Mouse (Mus musculus) frontal cortex, postnatal 36 days (tissue): ENCODE results near the gene Prmt7.

Experiments
- DNase-seq, 2 experiments: peaks; one replicate each; pipeline ENCODE4 v3.0.0; 2022; ENCODE audit warnings: low spot score in 2 of 2

Gene Prmt7

GRCm38 (mm10) chr8:106288732-106289131 is 78.0 kb downstream of the Prmt7 start:
- DNase-seq, result no peak

GRCm38 (mm10) chr8:106289464-106289863 is 78.7 kb downstream of the Prmt7 start:
- peak in 1 of 2 experiments; percentile 22 for DNase-seq

GRCm38 (mm10) chr8:106292484-106293396 is 82.0 kb downstream of the Prmt7 start:
- no peak for DNase-seq

GRCm38 (mm10) chr8:106298261-106298660 is 87.5 kb downstream of the Prmt7 start:
- no peak for DNase-seq

- no peak for DNase-seq
These were observed 88.1 kb downstream of the Prmt7 start for GRCm38 (mm10) chr8:106298846-106299245.

- no peak for DNase-seq
These were observed 89.0 kb downstream of the Prmt7 start for GRCm38 (mm10) chr8:106299686-106300085.

GRCm38 (mm10) chr8:106300739-106301715 is 90.3 kb downstream of the Prmt7 start:
- DNase-seq, result peak; percentile 49 to 71
